Mouse (Mus musculus) adrenal gland, postnatal 36 days (tissue): ENCODE measurements around the gene G6pc3. TPM values are rescaled to one million over a fixed set of nuclear protein-coding genes. Genes with fewer than 3 reads are reported as not detected.

Experiments used
- DNase-seq, 2 experiments: peaks; one replicate each; pipeline ENCODE4 v3.0.0; 2021; ENCODE audit warnings: mixed read lengths in 1 of 2
- total RNA-seq, 2 experiments: library from RNA; stranded (reverse); gene quantifications; 2 replicates each; pipeline ENCODE4 v1.2.3; 2021

Gene G6pc3
- total RNA-seq, 2 experiments from 2014 or later: 126 to 133 TPM

- DNase-seq: no peak
Observed at GRCm38 (mm10) chr11:102217876-102218430, 28.5 kb downstream of the G6pc3 start.

GRCm38 (mm10) chr11:102218783-102219182 is 29.4 kb downstream of the G6pc3 start:
- DNase-seq: peak; percentile 97 to 99

GRCm38 (mm10) chr11:102219247-102219993 is 30.0 kb downstream of the G6pc3 start:
- peak in 1 of 2 experiments; percentile 46 for DNase-seq

- DNase-seq: peak; percentile 67 to 81
Observed at GRCm38 (mm10) chr11:102219994-102220346, 30.6 kb downstream of the G6pc3 start.

- peak; percentile 48 to 64 for DNase-seq
Observed at GRCm38 (mm10) chr11:102220451-102220850, 31.0 kb downstream of the G6pc3 start.

- DNase-seq: no peak
Observed at GRCm38 (mm10) chr11:102221243-102221953, 32.0 kb downstream of the G6pc3 start.

- peak in 1 of 2 experiments; percentile 63 for DNase-seq
Observed at GRCm38 (mm10) chr11:102221954-102222351, 32.5 kb downstream of the G6pc3 start.

- peak; percentile 57 to 59 for DNase-seq
Observed at GRCm38 (mm10) chr11:102223166-102223565, 33.7 kb downstream of the G6pc3 start.

- DNase-seq: peak; percentile 81 to 86
Observed at GRCm38 (mm10) chr11:102224686-102225085, 35.3 kb downstream of the G6pc3 start.

- peak; percentile 33 to 41 for DNase-seq
Observed at GRCm38 (mm10) chr11:102225221-102225620, 35.8 kb downstream of the G6pc3 start.

GRCm38 (mm10) chr11:102226067-102226978 is 36.9 kb downstream of the G6pc3 start:
- no peak for DNase-seq

GRCm38 (mm10) chr11:102227270-102228190 is 38.1 kb downstream of the G6pc3 start:
- no peak for DNase-seq

- DNase-seq: no peak
Observed at GRCm38 (mm10) chr11:102228191-102228545, 38.7 kb downstream of the G6pc3 start.

- no peak for DNase-seq
Observed at GRCm38 (mm10) chr11:102228646-102229268, 39.3 kb downstream of the G6pc3 start.

GRCm38 (mm10) chr11:102229331-102229953 is 40.0 kb downstream of the G6pc3 start:
- peak; percentile 25 to 42 for DNase-seq

GRCm38 (mm10) chr11:102230006-102230741 is 40.8 kb downstream of the G6pc3 start, which contains the start of gene Hdac5:
Gene Hdac5, minus strand, starts transcription at chr11:102230166.
- peak; percentile 99 for DNase-seq

- DNase-seq: no peak
Observed at GRCm38 (mm10) chr11:102236022-102236421, 46.6 kb downstream of the G6pc3 start.

GRCm38 (mm10) chr11:102240636-102241035 is 51.2 kb downstream of the G6pc3 start:
- DNase-seq: no peak

GRCm38 (mm10) chr11:102241246-102241645 is 51.8 kb downstream of the G6pc3 start:
- DNase-seq: no peak
